Mouse (Mus musculus) liver, postnatal 0 days (tissue): ENCODE data around the gene Pdcd1lg2. TPM values are rescaled to one million over a fixed set of nuclear protein-coding genes. Genes with fewer than 3 reads are reported as not detected.

Source experiments
- ATAC-seq: fragments of 200-750 bp; cut with Nextera tagmentation; 2 replicates; pipeline ENCODE4 v1.8.0; 2017; ENCODE audit warnings: mild to moderate bottlenecking, moderate library complexity
- DNase-seq: peaks from one replicate; pipeline ENCODE4 v3.0.0-alpha.2; 2016
- H3K27ac ChIP-seq: fragments of 300-500 bp; sonication (generic); 2 replicates; pipeline ENCODE4 v1.5.1; 2014; ENCODE audit warnings: antibody characterized with exemption, moderate library complexity, mild to moderate bottlenecking, low read depth
- H3K27me3 ChIP-seq: fragments of 300-500 bp; sonication (generic); 2 replicates; pipeline ENCODE4 v1.6.1; 2014; ENCODE audit warnings: low read length, control low read depth, mixed read lengths; ENCODE audit not compliant: insufficient read depth
- H3K36me3 ChIP-seq: fragments of 300-500 bp; sonication (generic); replicated peaks from 2 replicates; pipeline ENCODE4 v1.6.1; 2014; ENCODE audit warnings: mild to moderate bottlenecking, control low read depth, low read length, moderate library complexity, mixed read lengths; ENCODE audit not compliant: insufficient read depth
- H3K4me1 ChIP-seq: fragments of 300-500 bp; sonication (generic); 2 replicates; pipeline ENCODE4 v1.6.1; 2014; ENCODE audit warnings: antibody characterized with exemption, mild to moderate bottlenecking, control low read depth; ENCODE audit not compliant: insufficient read depth
- H3K4me2 ChIP-seq: fragments of 300-500 bp; sonication (generic); 2 replicates; pipeline ENCODE4 v1.6.1; 2014; ENCODE audit warnings: low read depth, mild to moderate bottlenecking, low read length, moderate library complexity, mixed read lengths
- H3K4me3 ChIP-seq: fragments of 300-500 bp; sonication (generic); 2 replicates; pipeline ENCODE4 v1.5.1; 2014; ENCODE audit warnings: low read depth, low read length
- H3K9ac ChIP-seq: fragments of 300-500 bp; sonication (generic); replicated peaks from 2 replicates; pipeline ENCODE4 v1.6.1; 2014; ENCODE audit warnings: mild to moderate bottlenecking, moderate library complexity
- H3K9me3 ChIP-seq: fragments of 300-500 bp; sonication (generic); 2 replicates; pipeline ENCODE4 v1.6.1; 2016; ENCODE audit warnings: mild to moderate bottlenecking, control low read depth, low read length, mixed read lengths
- CTCF ChIP-seq: sonication (generic); IDR thresholded peaks from 2 replicates; pipeline ENCODE4 v1.5.1; 2016; ENCODE audit warnings: antibody characterized with exemption, low read depth
- EP300 ChIP-seq: IDR thresholded peaks from 2 replicates; pipeline ENCODE4 v1.6.1; 2016; ENCODE audit warnings: antibody characterized with exemption, low read depth, mild to moderate bottlenecking
- WGBS: fragments of 180-500 bp; shearing (Covaris S2); extraction: QIAGEN DNeasy Blood & Tissue Kit; methylation state at CpG from one replicate; pipeline ENCODE4 v1.1.7; 2014; ENCODE audit not compliant: insufficient replicate concordance; 5-methylcytosine and 5-hydroxymethylcytosine counted together
- polyA plus RNA-seq: library from polyadenylated mRNA; unstranded; fragments of >200 nt; fragmentation: Nextera tagmentation; extraction: Ambion mirVana; gene quantifications from 2 replicates; pipeline ENCODE4 v1.2.1, GENCODE M21; 2015

Pdcd1lg2 gene
- polyA plus RNA-seq, 1 experiment from 2014 or later: not detected

GRCm38 (mm10) chr19:29400466-29400865 is 10.3 kb upstream of the Pdcd1lg2 start:
- TF ChIP-seq CTCF: no peak
- TF ChIP-seq EP300: peak; percentile 33; the same call in 1 of the 2 replicates
- 29% methylated on average over 3 of the region's 3 CpGs for WGBS
- no peak overlapping the region for H3K9ac ChIP-seq
- DNase-seq (no peak), ATAC-seq (no peak)
- H3K4me3 ChIP-seq: no peak overlapping the region
- no peaks in the 10 kb centered on the region for H3K36me3 ChIP-seq
- H3K4me2 ChIP-seq: no peak overlapping the region
- no peaks in the 10 kb centered on the region; the same call in 1 of the 2 replicates for H3K4me1 ChIP-seq
- H3K27ac ChIP-seq: no peak overlapping the region
- H3K27me3 ChIP-seq: no peaks in the 10 kb centered on the region
- no peaks in the 10 kb centered on the region for H3K9me3 ChIP-seq

GRCm38 (mm10) chr19:29402621-29403020 is 8.1 kb upstream of the Pdcd1lg2 start:
- WGBS: 79% methylated on average over 4 of the region's 4 CpGs
- H3K4me3 ChIP-seq: no peak overlapping the region
- no peaks in the 10 kb centered on the region; the same call in 1 of the 2 replicates for H3K4me1 ChIP-seq
- H3K27ac ChIP-seq: no peak overlapping the region
- ATAC-seq (no peak), DNase-seq (no peak)
- no peak overlapping the region for H3K9ac ChIP-seq
- H3K36me3 ChIP-seq: no peaks in the 10 kb centered on the region
- no peaks in the 10 kb centered on the region for H3K27me3 ChIP-seq
- no peak overlapping the region for H3K4me2 ChIP-seq
- no peak for TF ChIP-seq CTCF
- no peak for TF ChIP-seq EP300
- no peaks in the 10 kb centered on the region for H3K9me3 ChIP-seq

- TF ChIP-seq EP300: no peak
- no peak for TF ChIP-seq CTCF
- ATAC-seq: no peak
- Histone ChIP-seq H3K4me2 (no peak overlapping the region), H3K4me3 (no peak overlapping the region), H3K4me1 (no peaks in the 10 kb centered on the region; the same call in 1 of the 2 replicates), H3K27me3 (no peaks in the 10 kb centered on the region), H3K9ac (no peak overlapping the region), H3K27ac (no peak overlapping the region), H3K36me3 (no peaks in the 10 kb centered on the region), H3K9me3 (no peaks in the 10 kb centered on the region)
- WGBS: 76% methylated on average over 4 of the region's 4 CpGs
- no peak for DNase-seq
Observed at GRCm38 (mm10) chr19:29403251-29403650, 7.5 kb upstream of the Pdcd1lg2 start.

- DNase-seq (no peak), ATAC-seq (no peak)
- Histone ChIP-seq H3K4me3 (no peak overlapping the region), H3K4me1 (no peaks in the 10 kb centered on the region; the same call in 1 of the 2 replicates), H3K9ac (no peak overlapping the region), H3K9me3 (no peaks in the 10 kb centered on the region), H3K27ac (no peak overlapping the region), H3K4me2 (no peak overlapping the region), H3K27me3 (no peaks in the 10 kb centered on the region), H3K36me3 (no peaks in the 10 kb centered on the region)
- WGBS: 74% methylated on average over 2 of the region's 2 CpGs
- TF ChIP-seq EP300 (no peak), CTCF (no peak)
Observed at GRCm38 (mm10) chr19:29405388-29405787, 5.3 kb upstream of the Pdcd1lg2 start.

- no peaks in the 10 kb centered on the region for H3K36me3 ChIP-seq
- H3K4me1 ChIP-seq: no peaks in the 10 kb centered on the region; the same call in 1 of the 2 replicates
- no peak overlapping the region for H3K4me3 ChIP-seq
- no peaks in the 10 kb centered on the region for H3K27me3 ChIP-seq
- H3K9me3 ChIP-seq: no peaks in the 10 kb centered on the region
- TF ChIP-seq CTCF (no peak), EP300 (no peak)
- DNase-seq: no peak
- no peak overlapping the region for H3K4me2 ChIP-seq
- no peak overlapping the region for H3K27ac ChIP-seq
- ATAC-seq: no peak
- no peak overlapping the region for H3K9ac ChIP-seq
- 89% methylated on average over 18 of the region's 18 CpGs for WGBS
Observed at GRCm38 (mm10) chr19:29406042-29407017, 4.4 kb upstream of the Pdcd1lg2 start.
